Mouse (Mus musculus) thymus, postnatal 0 days (tissue): ENCODE measurements around the gene Kcnn4. TPM values are rescaled to one million over a fixed set of nuclear protein-coding genes. Genes with fewer than 3 reads are reported as not detected.
"Not testable (repeated sequence)": the region's sequence is repeated elsewhere in the genome, so short reads cannot be mapped to it uniquely, and the experiment has no call there.

ENCODE experiments used
- DNase-seq: peaks from one replicate; pipeline ENCODE4 v3.0.0-alpha.2; 2015; ENCODE audit warnings: low spot score
- polyA plus RNA-seq: library from polyadenylated mRNA; unstranded; fragments of >200 nt; fragmentation: Nextera tagmentation; extraction: Ambion mirVana; gene quantifications from 2 replicates; pipeline ENCODE4 v1.2.1, GENCODE M21; 2015

Gene Kcnn4
- polyA plus RNA-seq, 1 experiment from 2014 or later, result 120 TPM

DNA sequence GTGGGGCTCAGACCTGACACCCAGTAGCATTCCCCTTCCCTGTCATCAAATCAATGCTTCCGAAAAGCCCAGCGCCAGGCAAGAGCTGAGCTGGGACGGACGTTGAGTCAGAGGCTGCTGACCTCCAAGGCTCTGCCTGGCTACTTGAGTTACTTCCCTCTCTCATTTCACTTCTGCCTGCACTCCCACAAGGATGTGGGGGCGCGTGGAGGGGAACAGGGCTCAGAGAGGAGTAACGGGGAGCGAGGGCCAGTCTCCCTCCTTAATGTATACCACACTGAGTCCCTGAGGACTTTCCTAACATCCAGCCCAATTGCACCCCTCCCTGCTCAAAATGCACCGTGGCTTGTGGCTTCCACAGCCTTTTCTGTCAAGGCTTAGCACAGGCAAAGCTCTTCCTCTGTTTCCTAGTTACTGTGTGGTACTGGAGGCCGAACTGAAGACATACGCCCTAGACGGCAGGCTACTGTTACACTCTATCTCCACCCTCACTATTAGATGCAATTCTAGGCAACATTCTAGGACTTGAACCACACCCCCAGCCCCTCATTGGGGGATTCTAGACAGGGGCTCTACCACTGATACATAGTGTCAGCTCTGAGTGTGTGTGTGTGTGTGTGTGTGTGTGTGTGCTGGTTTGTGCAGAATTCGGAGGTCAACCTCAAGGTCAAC, 19.6 kb downstream of the Kcnn4 start:
- DNase-seq, result no peak

DNA sequence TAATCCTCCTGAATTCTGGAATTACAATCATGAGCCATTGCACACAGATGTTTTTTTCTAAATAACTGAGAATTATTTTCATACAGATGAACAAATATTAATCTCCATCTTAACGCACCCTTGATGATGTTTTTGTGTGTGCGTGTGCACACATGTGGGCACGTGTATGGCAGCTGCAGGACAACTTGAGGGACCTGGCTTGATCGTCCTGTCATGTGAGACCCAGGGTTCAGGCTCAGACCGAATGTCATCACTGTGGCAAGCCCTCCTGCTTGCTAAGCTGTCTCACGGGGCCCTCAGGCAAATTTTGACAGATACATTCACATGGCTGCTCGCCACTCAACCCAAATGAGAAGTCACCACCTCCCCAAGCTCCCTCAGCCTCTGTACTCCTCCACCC, 20.4 kb downstream of the Kcnn4 start:
- no peak for DNase-seq

DNA sequence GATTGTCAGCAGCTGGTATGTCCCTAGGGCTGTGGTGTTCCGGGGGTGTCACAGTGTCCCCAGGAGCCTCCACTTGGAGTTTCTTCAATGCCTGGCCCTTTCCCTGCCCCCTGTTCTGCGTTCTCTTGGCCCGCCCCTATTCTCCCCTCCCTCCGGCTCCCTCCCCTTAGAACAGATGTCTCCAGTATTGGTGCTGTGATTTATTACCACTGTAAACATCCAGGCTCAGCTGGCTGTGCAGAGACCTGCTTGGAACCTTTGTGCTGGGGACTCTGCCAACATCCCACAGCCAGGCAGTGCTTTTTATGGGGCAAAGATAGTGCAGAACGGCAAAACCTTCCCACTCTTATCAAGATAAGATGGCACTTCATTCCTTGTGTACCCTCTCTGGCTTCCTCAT, 21.0 kb downstream of the Kcnn4 start:
- DNase-seq, result no peak

- no peak for DNase-seq
Measured at GRCm38 (mm10) chr7:24391687-24392086, 21.6 kb downstream of the Kcnn4 start.

- DNase-seq, result no peak
Measured at GRCm38 (mm10) chr7:24394054-24394453, 24.0 kb downstream of the Kcnn4 start.

DNA sequence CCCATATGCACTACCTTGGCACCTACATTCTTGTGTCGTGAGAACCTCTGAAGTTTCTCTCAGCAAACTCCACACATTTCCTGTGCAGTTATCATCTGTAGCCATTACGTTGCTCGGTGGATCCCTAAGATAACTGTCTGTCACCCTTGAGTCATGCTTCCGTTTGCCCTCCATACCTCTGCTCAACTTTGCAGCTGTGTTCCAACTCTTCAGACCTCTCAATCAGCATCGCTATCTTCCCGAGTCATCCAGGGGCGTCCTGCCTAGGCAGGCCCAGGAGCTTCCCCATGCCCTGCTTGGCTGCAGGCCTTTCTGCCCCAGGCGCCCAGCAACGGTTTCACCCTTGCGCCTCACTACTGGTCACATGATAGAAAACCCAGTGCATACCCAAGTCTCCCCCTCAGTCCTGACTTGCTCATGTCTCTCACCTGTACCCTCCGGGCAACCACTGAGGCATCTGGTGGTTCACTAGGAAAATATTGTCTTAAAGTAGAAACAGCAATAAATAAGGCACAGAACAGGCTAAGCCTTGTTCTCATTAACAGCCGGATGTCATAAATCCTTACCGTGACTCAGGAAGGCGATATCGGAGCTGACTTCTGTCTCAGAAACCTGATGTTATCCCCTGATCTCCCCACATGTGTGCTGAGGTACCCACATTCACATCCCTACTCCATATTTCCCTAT, 24.6 kb downstream of the Kcnn4 start:
- DNase-seq, result peak; percentile 84

GRCm38 (mm10) chr7:24396832-24397231, 26.8 kb downstream of the Kcnn4 start:
- no peak for DNase-seq

- DNase-seq, result no peak
Measured at GRCm38 (mm10) chr7:24398364-24398913, 28.4 kb downstream of the Kcnn4 start.

- DNase-seq, result peak; percentile 100
Measured at GRCm38 (mm10) chr7:24399256-24400081, 29.4 kb downstream of the Kcnn4 start, which contains the start of gene Smg9. Gene Smg9, plus strand, starts transcription at chr7:24399619.

DNA sequence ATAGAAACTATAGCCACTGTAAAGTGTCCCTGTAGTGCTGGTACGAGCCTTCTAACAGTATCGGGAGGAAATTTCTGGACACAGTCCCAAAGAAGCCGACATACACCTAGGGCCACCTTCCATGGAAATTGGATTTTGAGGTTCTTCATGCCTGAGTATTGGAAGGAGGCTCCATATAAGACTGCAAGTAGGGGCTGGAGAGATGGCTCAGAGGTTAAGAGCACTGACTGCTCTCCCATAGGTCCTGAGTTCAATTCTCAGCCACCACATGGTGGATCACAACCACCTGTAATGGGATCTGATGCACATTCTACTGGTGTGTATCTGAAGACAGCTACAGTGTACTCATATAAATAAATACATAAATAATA, 30.0 kb downstream of the Kcnn4 start:
- no peak for DNase-seq

DNA sequence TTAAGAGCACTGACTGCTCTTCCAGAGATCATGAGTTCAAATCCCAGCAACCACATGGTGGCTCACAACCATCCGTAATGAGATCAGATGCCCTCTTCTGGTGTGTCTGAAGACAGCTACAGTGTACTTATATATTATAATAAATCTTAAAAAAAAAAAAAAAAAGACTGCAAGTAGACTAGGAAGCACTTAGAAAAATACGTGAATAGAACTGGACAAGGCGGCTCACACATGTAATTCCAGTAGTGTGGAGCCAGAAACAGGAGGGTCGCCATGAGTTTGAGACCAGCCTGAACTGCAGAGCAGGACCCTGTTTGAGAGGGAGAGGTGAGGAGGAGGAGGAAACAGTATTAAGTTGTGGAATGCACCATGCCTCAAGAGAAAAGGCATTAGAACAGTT, 30.4 kb downstream of the Kcnn4 start:
- DNase-seq, result not testable (repeated sequence)

DNA sequence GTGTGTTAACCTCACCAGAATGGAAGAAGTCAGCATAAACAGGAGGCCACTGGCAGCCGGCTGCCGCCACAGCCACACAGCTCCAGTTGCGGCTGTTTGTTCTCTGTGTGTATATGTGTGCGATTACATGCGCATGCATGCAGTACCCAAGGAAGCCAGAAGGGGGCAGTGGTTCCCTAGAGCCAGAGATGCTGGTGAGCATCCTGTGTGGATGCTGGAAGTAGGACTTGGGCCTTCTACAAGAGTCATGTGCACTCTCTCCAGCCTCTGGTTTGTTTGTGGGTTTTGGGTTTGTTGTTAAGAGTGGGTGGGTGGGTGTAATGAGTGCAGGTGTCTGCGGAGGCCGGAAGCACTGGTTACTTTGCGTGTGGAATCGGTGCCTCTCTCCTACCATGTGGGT, 32.8 kb downstream of the Kcnn4 start:
- no peak for DNase-seq

DNA sequence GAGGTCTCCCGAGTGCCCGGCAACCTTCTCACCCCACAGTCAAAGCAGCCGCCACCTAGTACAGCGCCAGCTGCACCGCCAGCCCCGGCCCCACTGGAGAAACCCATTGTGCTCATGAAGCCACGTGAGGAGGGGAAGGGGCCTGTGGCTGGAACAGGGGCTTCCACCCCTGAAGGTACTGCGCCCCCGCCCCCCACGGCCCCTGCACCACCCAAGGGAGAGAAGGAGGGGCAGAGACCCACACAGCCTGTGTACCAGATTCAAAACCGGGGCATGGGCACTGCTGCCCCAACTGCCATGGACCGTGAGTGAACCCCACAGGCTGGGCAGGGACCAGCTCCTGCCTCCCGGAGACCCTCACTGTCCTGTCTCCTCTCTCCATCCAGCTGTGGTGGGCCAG, 35.6 kb downstream of the Kcnn4 start:
- DNase-seq, result no peak

GRCm38 (mm10) chr7:24406528-24407344, 36.7 kb downstream of the Kcnn4 start:
- DNase-seq, result peak; percentile 77

- DNase-seq, result no peak
Measured at GRCm38 (mm10) chr7:24408186-24408585, 38.1 kb downstream of the Kcnn4 start.

- no peak for DNase-seq
Measured at GRCm38 (mm10) chr7:24410123-24410522, 40.1 kb downstream of the Kcnn4 start.

DNA sequence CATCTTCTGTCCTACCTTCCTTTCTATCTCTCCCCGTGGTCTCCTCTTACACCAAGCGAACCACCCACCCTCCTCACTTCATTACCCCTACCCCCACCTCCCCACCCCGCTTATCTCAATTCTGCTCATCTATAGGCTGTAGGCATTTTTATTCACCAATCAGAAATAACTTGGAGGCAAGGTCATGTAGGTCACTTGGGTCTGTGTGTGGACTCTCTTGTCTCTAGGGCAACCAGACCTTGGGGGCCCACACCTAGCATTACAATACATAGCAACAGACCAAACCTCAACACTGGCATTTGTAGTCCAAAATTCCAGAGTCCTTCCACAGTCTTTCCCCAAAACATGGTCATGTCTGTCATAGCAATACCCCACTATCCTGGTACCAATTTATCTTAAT, 40.8 kb downstream of the Kcnn4 start:
- no peak for DNase-seq

DNA sequence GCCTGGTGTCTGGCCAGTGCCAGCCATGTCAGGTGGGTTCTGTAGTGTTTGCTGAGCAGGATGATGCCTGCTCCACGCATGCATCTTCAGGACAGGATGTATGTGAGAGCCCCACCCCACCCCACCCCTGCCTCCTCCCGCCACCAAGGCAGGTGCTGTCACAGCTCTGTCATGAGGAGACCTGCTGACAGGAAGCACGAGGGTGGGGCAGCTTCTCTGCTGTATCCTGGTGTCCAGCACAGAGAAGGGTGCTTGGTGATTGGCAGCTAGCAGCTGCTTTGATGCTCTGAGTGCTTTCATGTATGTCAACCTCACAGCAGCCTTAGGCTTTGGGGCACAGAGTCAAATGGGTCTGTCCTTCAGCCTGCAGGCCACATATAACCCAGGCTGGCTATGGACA, 43.6 kb downstream of the Kcnn4 start:
- DNase-seq, result peak; percentile 75

GRCm38 (mm10) chr7:24415261-24415660, 45.2 kb downstream of the Kcnn4 start:
- DNase-seq, result no peak

GRCm38 (mm10) chr7:24419579-24419978, 49.5 kb downstream of the Kcnn4 start:
- DNase-seq, result no peak

DNA sequence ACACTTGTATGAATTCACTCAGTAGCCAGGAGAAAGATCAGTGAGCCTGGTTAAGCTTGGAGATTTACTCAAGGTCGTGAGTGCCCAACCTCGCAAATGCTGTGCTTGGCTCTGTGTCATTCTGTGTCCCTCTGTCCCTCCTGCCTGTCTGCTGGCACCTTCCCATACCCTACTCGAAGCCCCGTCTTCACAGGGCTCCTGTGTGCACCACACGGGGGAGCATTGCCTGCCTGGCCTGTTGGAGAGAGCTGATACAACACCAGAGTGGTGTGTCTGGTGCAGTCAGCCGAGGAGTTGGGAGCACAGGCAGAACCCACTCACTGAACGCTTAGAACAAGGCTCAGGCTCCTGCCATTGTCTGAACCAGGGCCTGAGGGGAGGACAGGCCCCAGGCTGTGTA, 51.6 kb downstream of the Kcnn4 start:
- no peak for DNase-seq
